Mouse (Mus musculus): ENCODE data around the gene Pax2.

- TF ChIP-seq POLR2A (IDR thresholded peaks at IDR 0.05; ENCODE audit: control insufficient read depth, low read depth, low read length) (no peak), CTCF (IDR thresholded peaks at IDR 0.05; ENCODE audit: control insufficient read depth, insufficient read depth, insufficient replicate concordance, low read depth, low read length) (no peak)
Measured at GRCm38 (mm10) chr19:44753361-44753760, 2.5 kb upstream of the Pax2 start.
